Mouse (Mus musculus) adrenal gland, postnatal 4 days (tissue): ENCODE data around the gene Tmem150b. TPM values are rescaled to one million over a fixed set of nuclear protein-coding genes. Genes with fewer than 3 reads are reported as not detected.

Experiments
- DNase-seq, 2 experiments: peaks; one replicate each; pipeline ENCODE4 v3.0.0; 2021 to 2022; ENCODE audit warnings: low spot score in 2 of 2, mixed read lengths in 2 of 2
- total RNA-seq, 2 experiments: library from RNA; stranded (reverse); gene quantifications; 2 replicates each; pipeline ENCODE4 v1.2.3; 2021

Gene Tmem150b
- total RNA-seq, 2 experiments from 2014 or later, result 0.11 to 0.25 TPM

- no peak for DNase-seq
Measured at GRCm38 (mm10) chr7:4668506-4668905, 56.5 kb downstream of the Tmem150b start.

- no peak for DNase-seq
Measured at GRCm38 (mm10) chr7:4666871-4667270, 58.2 kb downstream of the Tmem150b start.

DNA sequence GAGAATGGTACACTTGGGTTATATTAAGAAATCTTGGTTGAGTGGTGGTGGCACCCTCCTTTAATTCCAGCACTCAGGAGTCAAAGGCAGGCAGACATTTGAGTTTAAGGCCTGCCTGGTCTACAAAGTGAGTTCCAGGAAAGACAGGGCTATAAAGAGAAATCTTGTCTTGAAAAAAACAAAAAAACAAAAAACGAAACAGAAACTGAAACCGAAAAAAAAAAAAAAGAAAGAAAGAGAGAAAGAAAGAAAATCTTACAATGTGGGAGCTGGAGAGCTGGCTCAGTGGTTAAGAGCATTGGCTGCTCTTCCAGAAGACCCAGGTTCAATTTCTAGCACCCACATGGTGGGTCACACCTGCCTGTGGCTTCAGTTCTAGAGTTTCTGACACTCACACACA is 61.3 kb downstream of the Tmem150b start:
- no peak for DNase-seq

GRCm38 (mm10) chr7:4663179-4663578 is 61.9 kb downstream of the Tmem150b start:
- DNase-seq, result no peak

GRCm38 (mm10) chr7:4659911-4660443 is 65.1 kb downstream of the Tmem150b start:
- DNase-seq, result no peak

DNA sequence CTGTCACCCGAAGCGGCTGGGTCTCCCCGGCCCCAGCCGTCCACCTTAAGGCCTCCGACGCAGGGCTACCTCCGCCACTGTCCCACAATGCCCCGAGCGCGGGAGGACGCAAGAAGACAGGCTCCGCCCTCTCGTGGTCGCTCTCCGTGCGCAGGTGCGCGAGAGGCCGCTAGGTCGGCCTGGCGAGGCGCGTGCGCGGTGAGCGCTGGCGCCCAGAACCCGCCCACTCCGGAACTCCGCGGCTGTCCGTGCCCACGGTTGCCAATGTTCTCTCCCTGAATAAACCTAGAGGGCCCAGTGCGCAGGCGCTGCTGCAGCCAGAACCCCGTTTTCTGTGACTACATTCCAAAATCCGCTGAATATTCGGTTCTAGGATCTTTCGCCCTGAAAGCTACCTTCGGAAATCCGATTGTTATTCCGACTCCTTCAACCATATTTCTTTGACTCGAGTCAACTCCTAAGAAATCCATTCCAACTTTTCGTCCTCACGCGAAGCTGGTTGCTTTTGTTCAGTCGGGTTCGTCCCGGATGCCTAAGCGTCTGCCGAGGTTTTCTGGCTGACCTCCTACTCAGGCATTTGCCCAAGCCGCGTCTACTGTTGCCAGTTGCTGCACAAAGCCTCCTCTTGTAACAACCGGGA is 66.0 kb downstream of the Tmem150b start, which contains the start of gene Ppp6r1:
Ppp6r1 (minus strand) TSS at position 108 of the 640 bp plus-strand sequence.
- peak; percentile 88 to 94 for DNase-seq

GRCm38 (mm10) chr7:4658128-4658907 is 66.7 kb downstream of the Tmem150b start:
- no peak for DNase-seq

- no peak for DNase-seq
Measured at GRCm38 (mm10) chr7:4657521-4658127, 67.4 kb downstream of the Tmem150b start.

Other genes starting within 250 kb of the Tmem150b start
- gene Ppp1r12c, start 223.6 kb downstream of the Tmem150b start, total RNA-seq, result 100 to 1,000 TPM; 106 to 112 TPM
- 10 to 100 TPM in 1 of 2 experiments, 1 to 10 TPM in 1; 8.1 to 21.0 TPM for gene Tnnt1, start 208.9 kb downstream of the Tmem150b start, total RNA-seq
- gene Tnni3, start 201.0 kb downstream of the Tmem150b start, total RNA-seq, result 1 to 10 TPM; 1.0 to 1.7 TPM
- 1 to 10 TPM in 1 of 2 experiments, under 1 TPM in 1; 0.95 to 1.1 TPM for gene Dnaaf3, start 192.8 kb downstream of the Tmem150b start, total RNA-seq
- 10 to 100 TPM; 16.8 to 18.2 TPM for gene Syt5, start 177.7 kb downstream of the Tmem150b start, total RNA-seq
- under 1 TPM in 1 of 2 experiments, not detected in 1; 0.23 TPM for gene Ptprh, start 121.2 kb downstream of the Tmem150b start, total RNA-seq
- gene Tmem86b, start 93.8 kb downstream of the Tmem150b start, total RNA-seq, result 10 to 100 TPM; 12.8 to 16.6 TPM
- gene Ppp6r1, start 66.2 kb downstream of the Tmem150b start, total RNA-seq, result 100 to 1,000 TPM in 1 of 2 experiments, 10 to 100 TPM in 1; 98.4 to 103 TPM
- gene Hspbp1, start 40.2 kb downstream of the Tmem150b start, total RNA-seq, result 10 to 100 TPM; 41.3 to 43.6 TPM
- gene Brsk1, start 34.6 kb downstream of the Tmem150b start, total RNA-seq, result 10 to 100 TPM; 14.4 to 17.0 TPM
- gene Kmt5c, start 14.9 kb upstream of the Tmem150b start, total RNA-seq, result 10 to 100 TPM; 89.8 to 94.8 TPM
- gene Cox6b2, start 27.8 kb upstream of the Tmem150b start, total RNA-seq, result 10 to 100 TPM; 36.6 to 40.4 TPM
- gene Fam71e2, start 46.1 kb upstream of the Tmem150b start, total RNA-seq, result not detected
- gene Il11, start 57.6 kb upstream of the Tmem150b start, total RNA-seq, result under 1 TPM; 0.14 to 0.31 TPM
- gene Tmem190, start 57.7 kb upstream of the Tmem150b start, total RNA-seq, result not detected
- 1 to 10 TPM; 7.1 to 9.0 TPM for gene Tmem238, start 64.4 kb upstream of the Tmem150b start, total RNA-seq
- 1,000 to 10,000 TPM; 1,263 to 1,302 TPM for gene Rpl28, start 67.6 kb upstream of the Tmem150b start, total RNA-seq
- gene Ube2s, start 87.3 kb upstream of the Tmem150b start, total RNA-seq, result 100 to 1,000 TPM; 140 to 156 TPM
- gene Shisa7, start 119.4 kb upstream of the Tmem150b start, total RNA-seq, result 1 to 10 TPM; 4.4 to 6.1 TPM
- gene Isoc2b, start 145.0 kb upstream of the Tmem150b start, total RNA-seq, result 10 to 100 TPM; 11.6 to 16.4 TPM
- gene Isoc2a, start 151.9 kb upstream of the Tmem150b start, total RNA-seq, result 10 to 100 TPM; 22.6 to 22.8 TPM
- under 1 TPM in 1 of 2 experiments, not detected in 1; 0.39 TPM for gene Gm36210, start 181.3 kb upstream of the Tmem150b start, total RNA-seq
- gene Zfp628, start 190.0 kb upstream of the Tmem150b start, total RNA-seq, result 10 to 100 TPM; 24.4 to 26.9 TPM
- 10 to 100 TPM in 1 of 2 experiments, 1 to 10 TPM in 1; 9.9 to 10.1 TPM for gene Nat14, start 196.8 kb upstream of the Tmem150b start, total RNA-seq
- 10 to 100 TPM; 11.8 to 12.1 TPM for gene Ssc5d, start 200.5 kb upstream of the Tmem150b start, total RNA-seq
- gene Sbk2, start 239.2 kb upstream of the Tmem150b start, total RNA-seq, result under 1 TPM; 0.50 to 0.90 TPM
- gene Sbk3, start 245.9 kb upstream of the Tmem150b start, total RNA-seq, result under 1 TPM; 0.20 to 0.28 TPM